Mouse (Mus musculus): ENCODE results near the gene Neu1. TPM values are rescaled to one million over a fixed set of nuclear protein-coding genes. Genes with fewer than 3 reads are reported as not detected.

Neu1 gene
- total RNA-seq (2021): 1 to 10 TPM; 8.0 to 8.5 TPM
- long read RNA-seq, experiment 1, transcript Neu1-201 (6 exons, 2,474 nt): major isoform, 8 of 9 reads
- long read RNA-seq, experiment 1, partial matches to known transcripts: 0 of 9 reads
- long read RNA-seq, experiment 1, other reads (novel, unspliced or antisense): 1 of 9 reads
- long read RNA-seq, experiment 2, transcript Neu1-201 (6 exons, 2,474 nt): major isoform, 10 of 19 reads
- long read RNA-seq, experiment 2, partial matches to known transcripts: 6 of 19 reads
- long read RNA-seq, experiment 2, other reads (novel, unspliced or antisense): 2 of 19 reads

DNA sequence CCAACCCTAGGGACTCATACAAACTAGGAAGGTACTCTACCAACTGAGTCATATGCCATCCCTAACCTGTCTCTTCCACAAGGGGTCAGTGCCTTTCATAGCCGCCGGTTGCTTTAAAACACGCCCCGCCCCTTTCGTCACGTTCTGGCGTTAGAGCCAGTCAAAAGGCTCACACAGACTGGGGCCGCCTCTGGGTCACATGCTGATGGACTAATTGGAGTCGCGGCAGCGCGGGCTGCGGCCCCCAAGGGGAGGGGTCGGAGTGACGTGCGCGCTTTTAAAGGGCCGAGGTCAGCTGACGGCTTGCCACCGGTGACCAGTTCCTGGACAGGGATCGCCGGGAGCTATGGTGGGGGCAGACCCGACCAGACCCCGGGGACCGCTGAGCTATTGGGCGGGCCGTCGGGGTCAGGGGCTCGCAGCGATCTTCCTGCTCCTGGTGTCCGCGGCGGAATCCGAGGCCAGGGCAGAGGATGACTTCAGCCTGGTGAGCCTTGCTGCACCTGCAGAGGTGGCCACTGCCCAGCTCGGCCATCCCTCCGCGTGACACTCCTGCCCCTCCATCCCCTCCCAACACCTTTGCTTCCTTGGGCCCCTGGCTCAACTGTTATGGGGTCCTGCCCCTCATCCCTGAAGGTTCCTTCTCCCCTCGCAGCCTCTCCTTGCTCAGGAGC, at the start of gene Neu1:
Gene Neu1, plus strand, starts transcription at position 193 of the 674 bp plus-strand sequence.
- intact Hi-C loops (cut with DNase I): loop anchor here (10.0 kb wide), 1 partner anchor 54 kb away; the partner anchor contains the start of gene Lsm2
- DNase-seq: peak; percentile 98 to 99

- no peak for DNase-seq
- intact Hi-C loops (cut with DNase I): no loop called here
Measured at GRCm38 (mm10) chr17:34881683-34882310, 49.3 kb upstream of the Neu1 start, which contains the start of gene Gm20547. Gene Gm20547 (minus strand): TSS chr17:34882042.

GRCm38 (mm10) chr17:34883332-34883731, 47.7 kb upstream of the Neu1 start:
- intact Hi-C loops (cut with DNase I): no loop called here
- no peak for DNase-seq

DNA sequence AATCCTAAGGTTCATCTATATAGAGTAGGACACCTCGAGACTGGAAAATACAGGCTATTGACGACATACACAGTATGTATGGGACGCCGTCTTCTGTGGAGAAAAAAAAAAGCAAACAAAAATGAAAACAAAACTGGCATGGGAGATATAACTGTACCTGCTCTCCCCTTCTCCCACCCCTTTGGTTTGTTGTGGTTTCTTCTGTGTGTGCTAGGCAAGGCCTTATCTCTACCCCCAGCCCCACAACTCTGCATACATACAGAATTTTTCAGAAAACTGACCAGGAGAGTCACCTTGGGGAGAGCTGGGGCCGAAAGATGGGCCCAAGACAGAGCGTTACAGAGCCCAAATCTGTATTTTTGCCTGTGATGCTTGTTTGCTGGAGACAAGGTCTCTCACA, 46.3 kb upstream of the Neu1 start:
- intact Hi-C loops (cut with DNase I): no loop called here
- no peak for DNase-seq

DNA sequence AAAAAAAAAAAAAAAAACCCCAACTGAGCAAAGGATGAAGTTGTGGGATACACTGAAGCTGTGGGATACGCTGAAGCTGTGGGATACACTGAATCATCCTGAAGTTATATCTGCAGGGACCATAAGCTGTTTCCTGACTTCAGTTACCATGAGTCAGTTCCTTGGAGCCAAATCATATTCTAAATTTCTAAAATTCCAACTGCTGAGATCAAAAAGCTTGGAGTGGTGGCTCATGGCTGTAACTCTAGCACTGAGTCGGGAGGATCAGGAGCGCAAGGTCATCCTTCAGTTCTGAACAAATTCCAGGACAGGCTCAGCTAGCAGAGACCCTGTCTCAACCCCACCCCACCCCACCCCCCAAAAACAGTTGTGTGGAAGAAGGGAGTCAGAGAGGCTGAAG, 45.4 kb upstream of the Neu1 start:
- no peak for DNase-seq
- intact Hi-C loops (cut with DNase I): no loop called here

DNA sequence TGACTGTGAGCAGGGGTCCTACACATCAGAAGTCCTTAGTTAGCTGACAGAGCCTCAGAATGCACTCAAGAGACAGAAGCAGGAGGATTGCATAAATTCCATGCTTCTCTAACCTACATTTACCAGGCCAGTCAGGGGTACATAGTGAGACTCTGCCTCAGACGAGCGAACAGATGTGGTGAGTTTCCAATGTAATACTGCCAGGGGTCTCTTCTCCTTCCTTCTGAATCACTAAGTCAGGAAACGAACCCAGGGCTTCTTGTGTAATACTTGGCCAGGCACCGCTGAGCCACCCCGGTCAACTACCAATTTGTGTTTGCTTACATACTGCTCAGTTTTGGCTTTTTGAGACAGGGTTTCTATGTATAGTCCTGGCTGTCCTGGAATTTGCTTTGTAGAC, 43.1 kb upstream of the Neu1 start:
- no peak for DNase-seq
- intact Hi-C loops (cut with DNase I): no loop called here

DNA sequence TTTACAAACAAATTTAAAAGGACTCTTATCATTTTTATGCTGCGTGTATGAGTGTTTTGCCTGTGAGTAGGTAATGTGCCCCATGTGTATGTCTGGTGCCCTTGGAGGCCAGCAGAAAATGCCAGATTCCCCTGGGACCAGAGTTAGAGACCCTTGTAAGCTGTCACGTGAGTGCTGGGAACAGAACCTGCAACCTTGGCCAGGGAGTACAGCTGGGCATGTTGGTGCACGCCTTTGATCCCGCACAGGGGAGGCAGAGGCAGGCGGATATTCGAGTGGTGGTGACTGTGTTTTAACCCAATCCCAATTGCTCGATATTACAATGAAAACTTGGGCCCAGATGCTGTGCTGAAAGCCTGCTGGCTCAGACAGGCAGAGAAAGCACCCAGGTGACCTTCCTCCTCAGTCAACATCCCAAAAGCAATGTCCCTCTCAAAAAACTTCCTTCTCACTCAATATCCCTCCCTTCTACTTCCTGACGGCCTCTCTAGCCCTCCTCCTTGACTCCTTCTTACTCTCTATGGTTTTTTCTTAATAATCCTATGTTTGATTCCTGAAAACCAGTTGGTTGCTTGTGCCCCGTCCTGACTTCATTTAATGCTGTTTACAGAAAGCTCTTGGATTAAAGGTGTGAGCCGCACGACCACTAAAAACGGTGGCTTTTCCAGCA, 40.8 kb upstream of the Neu1 start:
- intact Hi-C loops (cut with DNase I): no loop called here
- DNase-seq: no peak

DNA sequence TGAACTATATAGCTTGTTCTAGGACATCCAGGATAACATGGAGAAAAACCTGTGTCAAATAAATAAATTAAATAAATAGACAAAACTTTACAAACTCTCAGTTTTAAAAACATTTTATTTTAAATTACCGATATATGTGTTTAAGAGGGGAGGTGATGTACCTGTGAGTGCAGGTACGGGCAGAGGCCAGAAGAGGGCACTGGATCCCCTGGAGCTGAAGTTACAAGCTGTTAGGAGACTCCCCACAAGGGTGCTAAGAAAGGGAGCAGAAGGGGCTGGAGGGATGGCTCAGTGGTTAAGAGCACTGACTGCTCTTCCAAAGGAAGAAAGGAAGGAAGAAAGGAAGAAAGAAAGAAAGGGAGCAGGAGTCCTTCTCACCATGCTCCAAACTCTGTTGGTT, 39.7 kb upstream of the Neu1 start:
- DNase-seq: no peak
- intact Hi-C loops (cut with DNase I): no loop called here

GRCm38 (mm10) chr17:34893072-34893824, 37.8 kb upstream of the Neu1 start:
- intact Hi-C loops (cut with DNase I): no loop called here
- DNase-seq: no peak

- peak; percentile 87 to 90 for DNase-seq
- intact Hi-C loops (cut with DNase I): no loop called here
Measured at GRCm38 (mm10) chr17:34894074-34894597, 36.9 kb upstream of the Neu1 start.

DNA sequence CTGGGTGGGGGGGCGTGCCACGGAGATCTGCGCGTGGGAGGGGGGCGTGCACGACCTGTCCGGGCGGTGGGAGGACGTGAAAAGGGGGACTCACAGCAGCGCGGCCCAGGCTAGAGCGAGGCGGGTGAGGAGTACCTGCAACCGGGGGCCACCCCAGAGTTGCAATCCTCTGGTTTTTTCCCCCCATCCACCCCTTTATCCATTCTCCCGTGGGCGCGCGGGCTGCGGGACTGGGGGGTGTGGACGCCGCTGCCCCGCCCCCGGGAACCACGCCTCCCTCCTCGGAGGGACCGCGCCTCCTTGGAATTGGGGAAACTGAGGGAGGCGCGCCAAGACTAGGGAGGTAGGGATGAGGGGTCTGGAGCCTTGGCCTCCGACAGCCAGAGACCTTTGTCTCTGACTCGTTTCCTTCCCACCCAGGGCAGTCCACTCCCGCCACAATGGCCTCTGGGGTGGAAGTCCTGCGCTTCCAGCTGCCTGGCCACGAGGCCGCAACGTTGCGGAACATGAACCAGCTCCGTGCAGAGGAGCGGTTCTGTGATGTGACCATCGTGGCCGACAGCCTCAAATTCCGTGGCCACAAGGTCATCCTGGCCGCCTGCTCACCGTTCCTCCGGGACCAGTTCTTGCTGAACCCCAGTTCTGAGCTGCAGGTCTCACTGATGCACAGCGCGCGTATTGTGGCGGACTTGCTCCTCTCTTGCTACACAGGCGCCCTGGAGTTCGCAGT, 36.1 kb upstream of the Neu1 start:
- DNase-seq: peak in 1 of 2 experiments; percentile 40
- intact Hi-C loops (cut with DNase I): no loop called here

GRCm38 (mm10) chr17:34895724-34896123, 35.3 kb upstream of the Neu1 start:
- intact Hi-C loops (cut with DNase I): no loop called here
- DNase-seq: no peak

- intact Hi-C loops (cut with DNase I): no loop called here
Measured at GRCm38 (mm10) chr17:34896366-34896765, 34.7 kb upstream of the Neu1 start.

GRCm38 (mm10) chr17:34897373-34898159, 33.5 kb upstream of the Neu1 start:
- intact Hi-C loops (cut with DNase I): no loop called here
- DNase-seq: no peak

More at GRCm38 (mm10) chr17:34896366-34896765, 34.7 kb upstream of the Neu1 start:
- no peak for DNase-seq

DNA sequence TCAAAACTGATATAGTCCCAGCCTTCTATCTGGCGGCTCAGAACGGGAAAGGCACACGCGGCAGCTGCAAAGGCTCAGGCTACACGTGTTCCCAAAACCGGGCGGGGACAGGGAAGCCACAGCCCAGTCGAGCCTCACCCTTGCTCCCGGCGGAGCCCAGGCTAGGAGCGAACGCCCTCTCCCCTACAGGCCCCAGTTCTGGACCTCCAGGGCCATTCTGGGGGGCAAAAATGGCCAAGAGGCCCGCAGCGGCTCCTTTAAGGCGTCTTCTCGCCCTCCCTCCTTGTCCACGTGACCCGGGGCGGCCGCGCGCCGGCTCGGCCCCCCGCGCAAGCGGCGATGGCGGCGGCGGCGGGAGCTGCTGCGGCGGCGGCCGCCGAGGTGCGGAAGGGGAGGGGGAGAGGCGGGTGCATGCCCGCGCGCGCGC, 32.9 kb upstream of the Neu1 start, which contains the start of the genes C2 and Ehmt2:
Gene C2, minus strand, starts transcription at position 106 of the 427 bp plus-strand sequence.
Gene Ehmt2, plus strand, starts transcription at position 310 of the 427 bp plus-strand sequence.
- intact Hi-C loops (cut with DNase I): no loop called here
- DNase-seq: peak; percentile 64 to 76

GRCm38 (mm10) chr17:34898706-34899052, 32.4 kb upstream of the Neu1 start:
- intact Hi-C loops (cut with DNase I): no loop called here
- no peak for DNase-seq

DNA sequence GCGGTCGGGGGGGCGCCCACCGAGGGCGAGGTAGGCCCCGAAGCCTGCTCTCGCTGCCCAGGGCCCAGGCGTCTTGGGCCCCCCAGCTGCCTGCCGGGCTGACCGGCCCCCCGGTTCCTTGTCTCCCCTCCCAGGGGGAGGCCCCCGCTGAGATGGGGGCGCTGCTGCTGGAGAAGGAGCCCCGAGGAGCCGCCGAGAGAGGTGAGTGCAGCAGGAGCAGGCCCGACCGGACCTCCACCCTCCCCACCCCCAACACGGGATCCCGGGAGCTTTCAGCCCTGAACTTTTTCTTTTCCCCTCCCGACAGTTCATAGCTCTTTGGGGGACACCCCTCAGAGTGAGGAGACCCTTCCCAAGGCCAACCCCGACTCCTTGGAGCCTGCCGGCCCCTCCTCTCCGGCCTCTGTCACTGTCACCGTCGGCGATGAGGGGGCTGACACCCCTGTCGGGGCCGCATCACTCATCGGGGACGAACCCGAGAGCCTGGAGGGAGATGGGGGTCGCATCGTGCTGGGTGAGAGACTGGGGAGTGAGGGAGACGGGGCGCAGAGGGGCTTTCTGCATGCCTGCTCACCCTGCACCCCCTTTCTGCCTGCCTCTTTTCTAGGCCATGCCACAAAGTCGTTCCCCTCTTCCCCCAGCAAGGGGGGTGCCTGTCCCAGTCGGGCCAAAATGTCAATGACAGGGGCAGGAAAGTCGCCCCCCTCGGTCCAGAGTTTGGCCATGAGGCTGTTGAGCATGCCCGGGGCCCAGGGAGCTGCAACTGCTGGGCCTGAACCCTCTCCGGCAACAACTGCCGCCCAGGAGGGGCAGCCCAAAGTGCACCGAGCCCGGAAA, 31.8 kb upstream of the Neu1 start:
- DNase-seq: peak in 1 of 2 experiments; percentile 50
- intact Hi-C loops (cut with DNase I): no loop called here

- intact Hi-C loops (cut with DNase I): no loop called here
- DNase-seq: no peak
Measured at GRCm38 (mm10) chr17:34899890-34900243, 31.2 kb upstream of the Neu1 start.

Data from gastrocnemius, postnatal 36 days (tissue).